Mouse (Mus musculus): ENCODE measurements around the gene Ccdc78. TPM values are rescaled to one million over a fixed set of nuclear protein-coding genes. Genes with fewer than 3 reads are reported as not detected.

Gene Ccdc78
- polyA plus RNA-seq, 1 experiment from 2014 or later = 0.40 TPM

GRCm38 (mm10) chr17:25824362-25825142 is 38.2 kb downstream of the Ccdc78 start:
- Histone ChIP-seq H3K4me3 (peak overlapping the region; percentile 55), H3K27ac (no peak overlapping the region), H3K4me1 (peaks cover 50% of the 10 kb centered on the region), H3K9ac (peak overlapping the region; percentile 80), H3K27me3 (peaks cover 13% of the 10 kb centered on the region), H3K36me3 (peaks cover 32% of the 10 kb centered on the region), H3K4me2 (replicated peaks) (peak overlapping the region; percentile 74), H3K9me3 (replicated peaks) (no peaks in the 10 kb centered on the region)
- ATAC-seq (ENCODE audit: low FRiP score) = no peak
- WGBS = 72% methylated on average over 17 of the region's 17 CpGs

GRCm38 (mm10) chr17:25825311-25825710 is 38.9 kb downstream of the Ccdc78 start:
- H3K4me2 ChIP-seq (replicated peaks) = peak overlapping the region; percentile 74; the same call in 1 of the 2 replicates
- ATAC-seq (ENCODE audit: low FRiP score) = no peak
- peaks cover 58% of the 10 kb centered on the region for H3K4me1 ChIP-seq

GRCm38 (mm10) chr17:25825984-25826570 is 39.7 kb downstream of the Ccdc78 start:
- H3K9me3 ChIP-seq (replicated peaks) = no peaks in the 10 kb centered on the region
- H3K4me2 ChIP-seq (replicated peaks) = no peak overlapping the region
- no peak overlapping the region for H3K27ac ChIP-seq
- no peak overlapping the region for H3K9ac ChIP-seq
- H3K4me3 ChIP-seq = no peak overlapping the region
- no peaks in the 10 kb centered on the region for H3K27me3 ChIP-seq
- peaks cover 44% of the 10 kb centered on the region for H3K36me3 ChIP-seq
- WGBS = 95% methylated on average over 27 of the region's 27 CpGs
- no peak for ATAC-seq (ENCODE audit: low FRiP score)
- H3K4me1 ChIP-seq = peaks cover 65% of the 10 kb centered on the region

More at GRCm38 (mm10) chr17:25825311-25825710, 38.9 kb downstream of the Ccdc78 start:
- H3K36me3 ChIP-seq = peaks cover 37% of the 10 kb centered on the region
- H3K4me3 ChIP-seq = no peak overlapping the region
- H3K27me3 ChIP-seq = peaks cover 6% of the 10 kb centered on the region
- no peaks in the 10 kb centered on the region for H3K9me3 ChIP-seq (replicated peaks)
- H3K9ac ChIP-seq = no peak overlapping the region
- WGBS = 89% methylated on average over 6 of the region's 6 CpGs
- H3K27ac ChIP-seq = no peak overlapping the region

GRCm38 (mm10) chr17:25827011-25827410 is 40.6 kb downstream of the Ccdc78 start:
- no peak overlapping the region for H3K9ac ChIP-seq
- no peak overlapping the region for H3K27ac ChIP-seq
- H3K9me3 ChIP-seq (replicated peaks) = no peaks in the 10 kb centered on the region
- H3K36me3 ChIP-seq = peaks cover 51% of the 10 kb centered on the region
- no peak overlapping the region for H3K4me2 ChIP-seq (replicated peaks)
- WGBS = 95% methylated on average over 13 of the region's 13 CpGs
- H3K4me1 ChIP-seq = peaks cover 75% of the 10 kb centered on the region
- ATAC-seq (ENCODE audit: low FRiP score) = no peak
- H3K27me3 ChIP-seq = no peaks in the 10 kb centered on the region
- no peak overlapping the region for H3K4me3 ChIP-seq

GRCm38 (mm10) chr17:25827546-25828222 is 41.3 kb downstream of the Ccdc78 start:
- Histone ChIP-seq H3K27ac (no peak overlapping the region), H3K4me3 (peak overlapping the region; percentile 61), H3K4me2 (replicated peaks) (peak overlapping the region; percentile 92; the same call in 1 of the 2 replicates), H3K36me3 (peaks cover 51% of the 10 kb centered on the region), H3K9ac (peak overlapping the region; percentile 79), H3K27me3 (no peaks in the 10 kb centered on the region), H3K4me1 (peaks cover 77% of the 10 kb centered on the region), H3K9me3 (replicated peaks) (no peaks in the 10 kb centered on the region)
- ATAC-seq (ENCODE audit: low FRiP score) = no peak
- 85% methylated on average over 22 of the region's 22 CpGs for WGBS

GRCm38 (mm10) chr17:25828223-25828594 is 41.8 kb downstream of the Ccdc78 start:
- Histone ChIP-seq H3K36me3 (peaks cover 51% of the 10 kb centered on the region), H3K27me3 (no peaks in the 10 kb centered on the region), H3K4me2 (replicated peaks) (peak overlapping the region; percentile 92), H3K4me1 (peaks cover 74% of the 10 kb centered on the region), H3K4me3 (peak overlapping the region; percentile 61), H3K27ac (peak overlapping the region; percentile 91), H3K9me3 (replicated peaks) (no peaks in the 10 kb centered on the region), H3K9ac (peak overlapping the region; percentile 79)
- no peak for ATAC-seq (ENCODE audit: low FRiP score)
- WGBS = 85% methylated on average over 8 of the region's 8 CpGs

- H3K9me3 ChIP-seq (replicated peaks) = no peaks in the 10 kb centered on the region
- H3K27me3 ChIP-seq = no peaks in the 10 kb centered on the region
- under 1% methylated on average over 32 of the region's 32 CpGs for WGBS
- H3K27ac ChIP-seq = peak within 1 kb of the TSS; percentile 91
- peak; percentile 48 for ATAC-seq (ENCODE audit: low FRiP score)
- H3K4me1 ChIP-seq = peaks cover 79% of the 10 kb centered on the region
- H3K4me3 ChIP-seq = peak within 1 kb of the TSS; percentile 61
- H3K4me2 ChIP-seq (replicated peaks) = peak within 1 kb of the TSS; percentile 92
- H3K9ac ChIP-seq = peak within 1 kb of the TSS; percentile 79
- peaks cover 51% of the 10 kb centered on the region for H3K36me3 ChIP-seq
These were observed 42.6 kb downstream of the Ccdc78 start, which contains the start of gene Jmjd8 for GRCm38 (mm10) chr17:25828712-25829557. Gene Jmjd8, plus strand, starts transcription at chr17:25828867.

- ATAC-seq (ENCODE audit: low FRiP score) = no peak
- 41% methylated on average over 8 of the region's 8 CpGs for WGBS
- Histone ChIP-seq H3K27me3 (no peaks in the 10 kb centered on the region), H3K4me1 (peaks cover 79% of the 10 kb centered on the region), H3K27ac (peak overlapping the region; percentile 91), H3K4me3 (peak overlapping the region; percentile 61), H3K36me3 (peaks cover 51% of the 10 kb centered on the region), H3K4me2 (replicated peaks) (peak overlapping the region; percentile 92), H3K9me3 (replicated peaks) (no peaks in the 10 kb centered on the region), H3K9ac (peak overlapping the region; percentile 79)
These were observed 43.2 kb downstream of the Ccdc78 start for GRCm38 (mm10) chr17:25829558-25830017.

GRCm38 (mm10) chr17:25830200-25830753 is 43.9 kb downstream of the Ccdc78 start:
- H3K27ac ChIP-seq = no peak overlapping the region
- H3K9ac ChIP-seq = no peak overlapping the region
- no peaks in the 10 kb centered on the region for H3K9me3 ChIP-seq (replicated peaks)

GRCm38 (mm10) chr17:25830806-25831431 is 44.5 kb downstream of the Ccdc78 start:
- Histone ChIP-seq H3K9me3 (replicated peaks) (no peaks in the 10 kb centered on the region), H3K4me1 (peaks cover 78% of the 10 kb centered on the region), H3K4me3 (peak overlapping the region; percentile 73; the same call in 1 of the 2 replicates), H3K4me2 (replicated peaks) (peak overlapping the region; percentile 89; the same call in 1 of the 2 replicates), H3K27me3 (no peaks in the 10 kb centered on the region), H3K27ac (no peak overlapping the region), H3K9ac (0 out of 2 replicates have a peak overlapping the region, but pooled peaks have one; percentile 84), H3K36me3 (peaks cover 54% of the 10 kb centered on the region)
- 88% methylated on average over 14 of the region's 14 CpGs for WGBS
- no peak for ATAC-seq (ENCODE audit: low FRiP score)

More at GRCm38 (mm10) chr17:25830200-25830753, 43.9 kb downstream of the Ccdc78 start:
- H3K27me3 ChIP-seq = no peaks in the 10 kb centered on the region
- H3K4me2 ChIP-seq (replicated peaks) = peak overlapping the region; percentile 92
- H3K36me3 ChIP-seq = peaks cover 56% of the 10 kb centered on the region
- no peak for ATAC-seq (ENCODE audit: low FRiP score)
- WGBS = 85% methylated on average over 4 of the region's 4 CpGs
- peaks cover 79% of the 10 kb centered on the region for H3K4me1 ChIP-seq
- peak overlapping the region; percentile 2 for H3K4me3 ChIP-seq

Data from hindbrain, embryonic 12.5 days (tissue).